Mouse (Mus musculus): ENCODE results near the gene Adgrb3.

DNA sequence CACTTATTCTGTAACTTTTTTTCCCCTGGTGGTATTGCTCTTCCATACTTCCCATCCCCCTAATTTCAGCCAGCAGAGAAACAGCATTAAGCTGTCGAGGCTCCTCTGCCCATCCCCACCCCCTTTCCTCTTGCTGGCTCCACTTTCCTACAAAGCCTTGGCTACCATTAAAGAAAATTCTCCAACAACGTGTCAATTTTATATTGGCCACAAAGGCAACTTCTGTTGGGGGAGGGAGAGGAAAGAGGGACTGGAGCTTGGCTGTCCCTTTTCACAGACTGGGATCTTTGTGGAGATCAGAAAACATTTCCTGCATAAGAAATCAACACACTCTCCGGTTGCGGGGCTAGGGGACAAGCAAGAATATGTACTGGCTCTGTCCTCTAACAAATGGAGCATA, 4.9 kb downstream of the Adgrb3 start:
- TF ChIP-seq CTCF (IDR thresholded peaks at IDR 0.05; ENCODE audit: low read depth) (no peak), EP300 (IDR thresholded peaks at IDR 0.05; ENCODE audit: low read depth) (no peak)

Data from heart, postnatal 0 days (tissue).